Mouse (Mus musculus): ENCODE data around the gene Scamp5. TPM values are rescaled to one million over a fixed set of nuclear protein-coding genes. Genes with fewer than 3 reads are reported as not detected.
A peak's percentile ranks its signal among the peaks of the same experiment; 100 is the strongest.
"Not testable (repeated sequence)": the region's sequence is repeated elsewhere in the genome, so short reads cannot be mapped to it uniquely, and the experiment has no call there.

The Scamp5 gene
- polyA plus RNA-seq, 1 experiment: 12.1 TPM

- 0 out of 2 replicates have a peak, but pooled peaks have one; percentile 17 for TF ChIP-seq POLR2A (IDR thresholded peaks at IDR 0.05; ENCODE audit: control insufficient read depth, extremely low read depth, insufficient read depth, low read length, poor library complexity)
- peak; percentile 62; the same call in 1 of the 2 replicates for TF ChIP-seq CTCF (IDR thresholded peaks at IDR 0.05; ENCODE audit: borderline replicate concordance, control insufficient read depth, extremely low read depth, insufficient read depth, low read length, poor library complexity)
- H3K36me3 ChIP-seq (ENCODE audit: control insufficient read depth, insufficient read depth, low read length): no peaks in the 10 kb centered on the region
- no peak overlapping the region for H3K4me3 ChIP-seq (ENCODE audit: control insufficient read depth, insufficient read depth, low read length)
- DNase-seq: peak; percentile 87
- H3K27ac ChIP-seq (ENCODE audit: control insufficient read depth, insufficient read depth, low read length): peak overlapping the region; percentile 62
- WGBS: 7% methylated on average over 11 of the region's 11 CpGs
- H3K4me1 ChIP-seq (replicated peaks; ENCODE audit: control insufficient read depth, insufficient read depth, low read length): peaks cover 15% of the 10 kb centered on the region
- no peaks in the 10 kb centered on the region for H3K27me3 ChIP-seq (ENCODE audit: control insufficient read depth, insufficient read depth, low read length)
Observed at GRCm38 (mm10) chr9:57433097-57434032, 34.5 kb downstream of the Scamp5 start.

- H3K4me3 ChIP-seq (ENCODE audit: control insufficient read depth, insufficient read depth, low read length): no peak overlapping the region
- 89% methylated on average over 3 of the region's 3 CpGs for WGBS
Observed at GRCm38 (mm10) chr9:57432480-57432879, 35.4 kb downstream of the Scamp5 start.

GRCm38 (mm10) chr9:57431202-57431601, 36.7 kb downstream of the Scamp5 start:
- 92% methylated on average over 9 of the region's 9 CpGs for WGBS
- Histone ChIP-seq H3K27me3 (ENCODE audit: control insufficient read depth, insufficient read depth, low read length) (no peaks in the 10 kb centered on the region), H3K36me3 (ENCODE audit: control insufficient read depth, insufficient read depth, low read length) (no peaks in the 10 kb centered on the region), H3K4me3 (ENCODE audit: control insufficient read depth, insufficient read depth, low read length) (no peak overlapping the region), H3K27ac (ENCODE audit: control insufficient read depth, insufficient read depth, low read length) (no peak overlapping the region), H3K4me1 (replicated peaks; ENCODE audit: control insufficient read depth, insufficient read depth, low read length) (peaks cover 15% of the 10 kb centered on the region)
- no peak for TF ChIP-seq CTCF (IDR thresholded peaks at IDR 0.05; ENCODE audit: borderline replicate concordance, control insufficient read depth, extremely low read depth, insufficient read depth, low read length, poor library complexity)
- no peak for TF ChIP-seq POLR2A (IDR thresholded peaks at IDR 0.05; ENCODE audit: control insufficient read depth, extremely low read depth, insufficient read depth, low read length, poor library complexity)
- DNase-seq: no peak

More at GRCm38 (mm10) chr9:57432480-57432879, 35.4 kb downstream of the Scamp5 start:
- peaks cover 15% of the 10 kb centered on the region for H3K4me1 ChIP-seq (replicated peaks; ENCODE audit: control insufficient read depth, insufficient read depth, low read length)
- TF ChIP-seq CTCF (IDR thresholded peaks at IDR 0.05; ENCODE audit: borderline replicate concordance, control insufficient read depth, extremely low read depth, insufficient read depth, low read length, poor library complexity) (no peak), POLR2A (IDR thresholded peaks at IDR 0.05; ENCODE audit: control insufficient read depth, extremely low read depth, insufficient read depth, low read length, poor library complexity) (no peak)
- no peak overlapping the region for H3K27ac ChIP-seq (ENCODE audit: control insufficient read depth, insufficient read depth, low read length)
- no peaks in the 10 kb centered on the region for H3K36me3 ChIP-seq (ENCODE audit: control insufficient read depth, insufficient read depth, low read length)
- no peaks in the 10 kb centered on the region for H3K27me3 ChIP-seq (ENCODE audit: control insufficient read depth, insufficient read depth, low read length)
- no peak for DNase-seq

GRCm38 (mm10) chr9:57428391-57428790, 39.5 kb downstream of the Scamp5 start:
- WGBS: 82% methylated on average over 4 of the region's 4 CpGs
- no peak for TF ChIP-seq POLR2A (IDR thresholded peaks at IDR 0.05; ENCODE audit: control insufficient read depth, extremely low read depth, insufficient read depth, low read length, poor library complexity)
- no peak for TF ChIP-seq CTCF (IDR thresholded peaks at IDR 0.05; ENCODE audit: borderline replicate concordance, control insufficient read depth, extremely low read depth, insufficient read depth, low read length, poor library complexity)
- Histone ChIP-seq H3K36me3 (ENCODE audit: control insufficient read depth, insufficient read depth, low read length) (no peaks in the 10 kb centered on the region), H3K4me3 (ENCODE audit: control insufficient read depth, insufficient read depth, low read length) (no peak overlapping the region), H3K4me1 (replicated peaks; ENCODE audit: control insufficient read depth, insufficient read depth, low read length) (peaks cover 12% of the 10 kb centered on the region), H3K27ac (ENCODE audit: control insufficient read depth, insufficient read depth, low read length) (no peak overlapping the region), H3K27me3 (ENCODE audit: control insufficient read depth, insufficient read depth, low read length) (no peaks in the 10 kb centered on the region)
- DNase-seq: no peak

GRCm38 (mm10) chr9:57427937-57428336, 39.9 kb downstream of the Scamp5 start:
- no peak overlapping the region for H3K27ac ChIP-seq (ENCODE audit: control insufficient read depth, insufficient read depth, low read length)
- H3K36me3 ChIP-seq (ENCODE audit: control insufficient read depth, insufficient read depth, low read length): no peaks in the 10 kb centered on the region
- DNase-seq: no peak
- TF ChIP-seq CTCF (IDR thresholded peaks at IDR 0.05; ENCODE audit: borderline replicate concordance, control insufficient read depth, extremely low read depth, insufficient read depth, low read length, poor library complexity) (no peak), POLR2A (IDR thresholded peaks at IDR 0.05; ENCODE audit: control insufficient read depth, extremely low read depth, insufficient read depth, low read length, poor library complexity) (no peak)
- peaks cover 7% of the 10 kb centered on the region for H3K4me1 ChIP-seq (replicated peaks; ENCODE audit: control insufficient read depth, insufficient read depth, low read length)
- no peaks in the 10 kb centered on the region for H3K27me3 ChIP-seq (ENCODE audit: control insufficient read depth, insufficient read depth, low read length)
- WGBS: 86% methylated on average over 4 of the region's 4 CpGs
- no peak overlapping the region for H3K4me3 ChIP-seq (ENCODE audit: control insufficient read depth, insufficient read depth, low read length)

GRCm38 (mm10) chr9:57427123-57427522, 40.7 kb downstream of the Scamp5 start:
- H3K36me3 ChIP-seq (ENCODE audit: control insufficient read depth, insufficient read depth, low read length): not testable (repeated sequence)
- 82% methylated on average over 4 of the region's 4 CpGs for WGBS

More at GRCm38 (mm10) chr9:57427123-57427522, 40.7 kb downstream of the Scamp5 start:
- H3K27me3 ChIP-seq (ENCODE audit: control insufficient read depth, insufficient read depth, low read length); DNase-seq; H3K27ac ChIP-seq (ENCODE audit: control insufficient read depth, insufficient read depth, low read length); H3K4me3 ChIP-seq (ENCODE audit: control insufficient read depth, insufficient read depth, low read length); H3K4me1 ChIP-seq (replicated peaks; ENCODE audit: control insufficient read depth, insufficient read depth, low read length): not testable (repeated sequence)

Measured in thymus, adult 2 months (tissue).